Mouse (Mus musculus) brain, embryonic 14.5 days (tissue): Measurements from ENCODE around the gene Plekhh3.

Experiments used
- CTCF ChIP-seq: fragments of 200-500 bp; IDR thresholded peaks from 2 replicates; pipeline ENCODE4 v1.5.1; 2012; ENCODE audit warnings: inconsistent platforms, mild to moderate bottlenecking, moderate library complexity, borderline replicate concordance; ENCODE audit not compliant: insufficient read depth, insufficient read length; ENCODE audit errors: extremely low read depth
- POLR2A ChIP-seq: fragments of 200-500 bp; IDR thresholded peaks from 2 replicates; pipeline ENCODE4 v1.6.1; 2012; ENCODE audit warnings: mild to moderate bottlenecking, inconsistent platforms, borderline replicate concordance; ENCODE audit not compliant: poor library complexity, insufficient read depth, insufficient read length, severe bottlenecking; ENCODE audit errors: extremely low read depth

DNA sequence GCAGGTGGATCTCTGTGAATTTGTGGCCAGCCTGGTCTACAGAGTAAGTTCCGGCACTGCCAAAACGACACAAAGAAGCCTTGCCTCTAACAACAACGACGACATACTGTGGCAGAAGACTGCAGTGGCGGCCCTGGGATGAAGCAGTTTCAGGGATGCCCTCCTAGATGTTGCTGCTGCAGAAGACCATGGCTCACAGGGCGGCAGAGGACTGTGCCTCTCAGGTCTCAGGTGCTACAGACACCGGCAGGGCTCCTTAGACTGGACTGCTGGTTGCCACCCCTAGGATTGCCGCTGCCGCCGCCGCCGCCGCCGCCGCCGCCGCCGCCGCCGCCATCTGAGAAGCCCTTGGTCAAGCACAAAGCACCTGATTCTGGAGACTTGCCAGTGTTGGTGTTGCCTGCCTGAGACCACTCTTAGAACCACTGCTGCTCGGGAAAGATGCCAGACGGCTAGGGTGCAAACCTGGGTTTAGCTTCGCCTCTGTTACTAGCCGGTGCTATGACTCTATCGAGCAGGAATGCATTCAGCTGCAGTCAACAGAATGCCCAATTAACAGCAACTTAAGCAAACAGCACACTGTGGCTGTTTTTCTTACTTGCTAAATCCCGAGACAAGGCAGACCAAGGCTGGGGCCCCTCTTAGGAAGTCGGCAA, 30.9 kb downstream of the Plekhh3 start:
- no peak for TF ChIP-seq CTCF
- no peak for TF ChIP-seq POLR2A
